Mouse (Mus musculus) C2C12 (cell line): ENCODE results near the gene A3galt2. TPM values are rescaled to one million over a fixed set of nuclear protein-coding genes. Genes with fewer than 3 reads are reported as not detected.

Experiments used
- H3K27me3 ChIP-seq: one replicate; pipeline ENCODE4 v1.6.1; 2011; ENCODE audit not compliant: control insufficient read depth, insufficient read depth, insufficient read length
- H3K36me3 ChIP-seq: one replicate; pipeline ENCODE4 v1.6.1; 2011; ENCODE audit not compliant: control insufficient read depth, insufficient read depth
- H3K4me3 ChIP-seq: one replicate; pipeline ENCODE4 v1.5.1; 2011; ENCODE audit warnings: mild to moderate bottlenecking, control low read depth; ENCODE audit not compliant: poor library complexity, insufficient read depth, severe bottlenecking
- H3K79me2 ChIP-seq: one replicate; pipeline ENCODE4 v1.6.1; 2011; ENCODE audit not compliant: control insufficient read depth, insufficient read depth
- H3K79me3 ChIP-seq: one replicate; pipeline ENCODE4 v1.6.1; 2011; ENCODE audit warnings: low read depth, control low read depth
- H3ac ChIP-seq: one replicate; pipeline ENCODE3; 2011; ENCODE audit warnings: low read depth; ENCODE audit not compliant: control insufficient read depth, insufficient read length
- CEBPB ChIP-seq: IDR thresholded peaks from one replicate; pipeline ENCODE4 v1.6.1; 2011; ENCODE audit warnings: low read depth, mild to moderate bottlenecking, control low read depth, moderate library complexity
- CTCF ChIP-seq: IDR thresholded peaks from one replicate; pipeline ENCODE4 v1.5.1; 2011; ENCODE audit not compliant: control insufficient read depth, insufficient read depth, insufficient read length
- FOSL1 ChIP-seq: IDR thresholded peaks from one replicate; pipeline ENCODE4 v1.8.0; 2011; ENCODE audit warnings: mild to moderate bottlenecking, low read length; ENCODE audit not compliant: poor library complexity, insufficient read depth, severe bottlenecking
- MAX ChIP-seq: IDR thresholded peaks from one replicate; pipeline ENCODE4 v1.6.1; 2011; ENCODE audit warnings: mild to moderate bottlenecking, control low read depth
- MYOD1 ChIP-seq: IDR thresholded peaks from one replicate; pipeline ENCODE4 v1.6.1; 2011; ENCODE audit warnings: low read depth; ENCODE audit not compliant: control insufficient read depth, insufficient read length
- MYOG ChIP-seq: IDR thresholded peaks from one replicate; pipeline ENCODE4 v1.6.1; 2011; ENCODE audit not compliant: control insufficient read depth, insufficient read length; ENCODE audit errors: extremely low read depth
- USF1 ChIP-seq: IDR thresholded peaks from one replicate; pipeline ENCODE4 v1.6.1; 2011; ENCODE audit warnings: low read depth, mild to moderate bottlenecking, control low read depth, moderate library complexity
- polyA plus RNA-seq: library from polyadenylated mRNA; unstranded; fragments of >200 nt; fragmentation: generic; extraction: Trizol; gene quantifications from one replicate; pipeline ENCODE4 v1.2.1, GENCODE M21; 2012; ENCODE audit warnings: missing spikeins

A3galt2 gene
- polyA plus RNA-seq, 1 experiment: 0.15 TPM

DNA sequence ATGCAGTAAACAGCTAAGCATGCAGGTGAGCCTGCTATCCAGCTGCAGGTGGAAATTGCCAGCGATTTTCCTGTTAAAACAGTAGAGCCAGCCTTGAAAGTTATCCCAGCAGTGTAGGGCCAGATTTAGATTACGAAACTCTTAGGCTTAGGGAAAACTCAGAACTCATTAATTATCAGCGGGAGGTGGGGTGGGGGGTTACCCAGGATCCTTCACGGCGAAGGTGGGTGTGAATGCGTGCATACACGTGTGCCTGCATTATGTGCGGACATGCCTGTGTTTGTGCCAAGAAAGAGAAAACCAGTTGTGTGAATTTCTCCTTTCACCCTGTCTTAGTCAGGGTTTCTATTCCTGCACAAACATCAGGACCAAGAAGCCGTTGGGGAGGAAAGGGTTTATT lies 38.4 kb upstream of the A3galt2 start:
- no peaks in the 10 kb centered on the region for H3K27me3 ChIP-seq
- no peaks in the 10 kb centered on the region for H3K79me2 ChIP-seq
- no peaks in the 10 kb centered on the region for H3K36me3 ChIP-seq
- H3K4me3 ChIP-seq: no peak overlapping the region
- no peak overlapping the region for H3ac ChIP-seq
- TF ChIP-seq CEBPB (no peak), MAX (no peak), USF1 (no peak), FOSL1 (no peak), MYOG (no peak), MYOD1 (no peak), CTCF (no peak)
- H3K79me3 ChIP-seq: no peaks in the 10 kb centered on the region

DNA sequence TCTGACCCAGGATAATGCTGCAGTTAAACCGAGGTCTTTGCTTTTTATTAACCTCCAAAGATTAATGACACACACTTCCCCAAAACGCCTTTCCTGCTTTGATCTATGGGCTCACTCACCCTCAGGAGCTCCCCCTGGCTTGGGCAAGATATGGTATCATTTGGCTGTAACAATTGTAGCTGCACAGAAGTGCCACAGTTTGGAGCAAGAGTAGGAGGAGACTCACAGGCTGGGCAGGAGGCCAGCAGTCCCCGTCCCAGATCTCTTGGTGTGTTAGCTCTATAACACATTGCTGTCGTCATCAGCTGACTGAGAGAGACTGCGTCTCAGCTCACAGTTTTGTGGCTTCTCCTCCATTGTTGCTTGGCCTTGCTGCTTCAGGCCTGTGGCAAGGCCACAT lies 35.1 kb upstream of the A3galt2 start:
- H3K4me3 ChIP-seq: no peak overlapping the region
- H3K79me2 ChIP-seq: no peaks in the 10 kb centered on the region
- no peaks in the 10 kb centered on the region for H3K79me3 ChIP-seq
- H3ac ChIP-seq: no peak overlapping the region
- no peaks in the 10 kb centered on the region for H3K36me3 ChIP-seq
- H3K27me3 ChIP-seq: no peaks in the 10 kb centered on the region
- TF ChIP-seq MAX (no peak), MYOG (no peak), USF1 (no peak), FOSL1 (no peak), CEBPB (no peak), CTCF (no peak), MYOD1 (no peak)

DNA sequence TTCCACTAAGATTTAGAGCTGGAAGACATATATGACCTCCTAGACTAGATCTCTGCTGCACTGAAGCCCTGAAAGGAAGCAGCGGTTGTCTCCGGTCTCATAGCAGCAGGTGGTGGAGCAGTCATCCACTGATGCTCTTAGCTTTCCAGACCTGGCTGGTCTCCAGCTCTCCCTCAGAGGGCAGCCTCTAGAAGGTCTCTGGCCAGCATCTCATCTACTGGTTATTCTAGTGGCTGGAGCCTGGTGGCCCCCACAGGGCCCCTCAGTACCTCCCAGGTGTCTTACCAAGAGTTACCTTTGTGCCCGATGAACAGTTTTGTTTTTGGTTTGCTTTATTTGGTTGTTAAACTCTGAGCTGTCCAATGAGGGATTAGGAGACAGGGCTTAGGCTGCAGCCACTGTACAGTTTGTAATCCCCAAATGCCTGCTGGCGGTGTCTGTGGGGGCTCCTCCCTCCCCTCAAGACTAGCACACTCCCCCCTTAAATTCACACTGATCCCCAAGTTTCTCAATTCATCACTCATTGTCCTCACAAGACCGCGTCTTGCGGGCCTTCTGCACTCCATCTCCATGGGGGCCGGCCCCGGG lies 34.0 kb upstream of the A3galt2 start:
- Histone ChIP-seq H3K27me3 (no peaks in the 10 kb centered on the region), H3K4me3 (no peak overlapping the region), H3K36me3 (no peaks in the 10 kb centered on the region), H3K79me2 (no peaks in the 10 kb centered on the region), H3ac (no peak overlapping the region), H3K79me3 (no peaks in the 10 kb centered on the region)
- TF ChIP-seq FOSL1 (no peak), MYOD1 (no peak), CEBPB (no peak), USF1 (no peak), MAX (no peak), MYOG (no peak), CTCF (no peak)

DNA sequence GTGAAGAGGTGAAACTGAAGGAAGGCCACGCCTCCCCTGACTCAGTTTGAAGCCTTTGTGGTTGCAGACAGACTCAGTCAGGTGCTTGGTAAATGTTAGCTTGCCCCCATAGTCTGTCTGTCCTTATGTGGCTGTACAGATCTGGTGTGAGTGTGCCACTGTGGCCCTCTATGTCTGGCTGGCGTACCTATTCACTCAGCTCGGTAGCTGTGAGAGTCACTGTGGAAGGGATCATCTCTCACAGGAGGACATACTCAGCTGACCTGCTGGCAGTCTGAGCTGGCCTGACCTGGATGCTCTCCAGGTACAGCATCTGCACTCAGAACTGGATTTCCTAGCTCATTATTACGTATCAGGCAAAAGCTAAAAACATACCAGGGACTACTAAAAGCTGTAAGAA lies 33.4 kb upstream of the A3galt2 start:
- Histone ChIP-seq H3K79me2 (no peaks in the 10 kb centered on the region), H3ac (no peak overlapping the region), H3K79me3 (no peaks in the 10 kb centered on the region), H3K27me3 (no peaks in the 10 kb centered on the region), H3K36me3 (no peaks in the 10 kb centered on the region), H3K4me3 (no peak overlapping the region)
- TF ChIP-seq CTCF (no peak), CEBPB (no peak), FOSL1 (no peak), MYOD1 (no peak), MAX (no peak), USF1 (no peak), MYOG (no peak)

DNA sequence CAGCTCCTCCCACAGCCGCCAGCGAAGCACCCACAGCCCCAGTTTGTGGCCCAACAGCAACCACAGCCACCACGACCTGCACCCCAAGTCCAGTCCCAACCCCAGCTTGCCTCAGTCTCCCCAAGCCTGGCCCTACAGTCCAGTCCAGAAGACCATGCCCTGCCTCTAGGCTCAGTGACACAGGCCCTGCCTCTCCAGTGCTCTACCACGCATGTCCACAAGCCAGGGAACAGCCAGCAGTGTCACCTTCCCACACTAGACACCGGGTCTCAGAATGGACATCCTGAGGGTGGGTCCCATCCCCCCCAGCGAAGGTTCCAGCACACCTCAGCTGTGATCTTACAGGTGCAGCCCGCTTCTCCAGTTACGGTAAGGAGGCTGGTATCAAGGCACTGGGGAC lies 32.2 kb upstream of the A3galt2 start:
- no peaks in the 10 kb centered on the region for H3K36me3 ChIP-seq
- H3K79me3 ChIP-seq: peaks cover 3% of the 10 kb centered on the region
- TF ChIP-seq MAX (no peak), CEBPB (no peak), MYOD1 (no peak), FOSL1 (no peak), CTCF (no peak), USF1 (no peak), MYOG (no peak)
- H3K4me3 ChIP-seq: no peak overlapping the region
- no peak overlapping the region for H3ac ChIP-seq
- no peaks in the 10 kb centered on the region for H3K27me3 ChIP-seq
- H3K79me2 ChIP-seq: peaks cover 5% of the 10 kb centered on the region

- H3K27me3 ChIP-seq: no peaks in the 10 kb centered on the region
- TF ChIP-seq MYOD1 (no peak), USF1 (no peak), CTCF (no peak), FOSL1 (no peak), CEBPB (no peak), MYOG (no peak), MAX (no peak)
Measured at GRCm38 (mm10) chr4:128723431-128723830, 31.7 kb upstream of the A3galt2 start.

More at GRCm38 (mm10) chr4:128723431-128723830, 31.7 kb upstream of the A3galt2 start:
- Histone ChIP-seq H3ac (no peak overlapping the region), H3K36me3 (no peaks in the 10 kb centered on the region), H3K79me2 (peaks cover 10% of the 10 kb centered on the region), H3K4me3 (no peak overlapping the region), H3K79me3 (peaks cover 8% of the 10 kb centered on the region)
